Mouse (Mus musculus) granulocyte monocyte progenitor cell, adult 5-6 weeks (primary cell): ENCODE results near the gene Myl7. TPM values are rescaled to one million over a fixed set of nuclear protein-coding genes. Genes with fewer than 3 reads are reported as not detected.
"Not testable (repeated sequence)": the region's sequence is repeated elsewhere in the genome, so short reads cannot be mapped to it uniquely, and the experiment has no call there.

Experiments
- ATAC-seq: replicated peaks from 2 replicates; pipeline ENCODE4 v1.8.0; 2016; ENCODE audit warnings: mild to moderate bottlenecking, moderate TSS enrichment, inconsistent platforms; ENCODE audit not compliant: poor library complexity, severe bottlenecking
- total RNA-seq, 2 experiments: library from RNA; stranded (forward) in 1 of 2; stranded (reverse) in 1 of 2; fragments of 200-712, 200-1000 nt in 1 of 2; fragments of >200 nt in 1 of 2; fragmentation: Nextera tagmentation in 1 of 2; gene quantifications; 2 replicates each; pipeline ENCODE4 v1.2.3; 2014 to 2017

Gene Myl7
- total RNA-seq, 2 experiments from 2014 or later: not detected

GRCm38 (mm10) chr11:5904871-5905270 is 6.3 kb upstream of the Myl7 start:
- no peak for ATAC-seq

- no peak for ATAC-seq
Measured at GRCm38 (mm10) chr11:5904357-5904756, 5.8 kb upstream of the Myl7 start.

- no peak for ATAC-seq
Measured at GRCm38 (mm10) chr11:5903844-5904243, 5.3 kb upstream of the Myl7 start.

GRCm38 (mm10) chr11:5902390-5902789 is 3.8 kb upstream of the Myl7 start:
- ATAC-seq: no peak

- ATAC-seq: peak; percentile 61
Measured at GRCm38 (mm10) chr11:5901950-5902349, 3.4 kb upstream of the Myl7 start.

- ATAC-seq: no peak
Measured at GRCm38 (mm10) chr11:5901320-5901719, 2.7 kb upstream of the Myl7 start.

- ATAC-seq: no peak
Measured at GRCm38 (mm10) chr11:5899286-5899685, 704 bp upstream of the Myl7 start.

- no peak for ATAC-seq
Measured at GRCm38 (mm10) chr11:5897839-5898238, 743 bp downstream of the Myl7 start.

GRCm38 (mm10) chr11:5897230-5897629 is 1.4 kb downstream of the Myl7 start:
- ATAC-seq: 0 out of 2 replicates have a peak, but pooled peaks have one; percentile 10

GRCm38 (mm10) chr11:5893807-5894206 is 4.8 kb downstream of the Myl7 start:
- ATAC-seq: no peak

GRCm38 (mm10) chr11:5892810-5893368 is 5.7 kb downstream of the Myl7 start:
- ATAC-seq: no peak

GRCm38 (mm10) chr11:5892151-5892591 is 6.4 kb downstream of the Myl7 start:
- ATAC-seq: peak; percentile 83

GRCm38 (mm10) chr11:5888563-5888962 is 10.0 kb downstream of the Myl7 start:
- ATAC-seq: not testable (repeated sequence)

GRCm38 (mm10) chr11:5887250-5887649 is 11.3 kb downstream of the Myl7 start:
- no peak for ATAC-seq

- peak; percentile 60 for ATAC-seq
Measured at GRCm38 (mm10) chr11:5886187-5886586, 12.4 kb downstream of the Myl7 start.

- ATAC-seq: peak; percentile 33
Measured at GRCm38 (mm10) chr11:5882518-5882917, 16.1 kb downstream of the Myl7 start.

GRCm38 (mm10) chr11:5879905-5880304 is 18.7 kb downstream of the Myl7 start:
- peak; percentile 36; the same call in 1 of the 2 replicates for ATAC-seq

GRCm38 (mm10) chr11:5878661-5879060 is 19.9 kb downstream of the Myl7 start:
- no peak for ATAC-seq

- ATAC-seq: peak; percentile 93
Measured at GRCm38 (mm10) chr11:5877921-5878526, 20.6 kb downstream of the Myl7 start, which contains the start of gene Pold2. Gene Pold2 (minus strand): TSS chr11:5878292.

- no peak for ATAC-seq
Measured at GRCm38 (mm10) chr11:5877421-5877820, 21.2 kb downstream of the Myl7 start.

- ATAC-seq: no peak
Measured at GRCm38 (mm10) chr11:5873192-5873591, 25.4 kb downstream of the Myl7 start.

- no peak for ATAC-seq
Measured at GRCm38 (mm10) chr11:5872707-5873106, 25.9 kb downstream of the Myl7 start.
